Mouse (Mus musculus) layer of hippocampus, postnatal 36 days (tissue): Measurements from ENCODE around the gene Ino80. TPM values are rescaled to one million over a fixed set of nuclear protein-coding genes. Genes with fewer than 3 reads are reported as not detected.
"Not testable (repeated sequence)": the region's sequence is repeated elsewhere in the genome, so short reads cannot be mapped to it uniquely, and the experiment has no call there.

Source experiments
- DNase-seq, 2 experiments: peaks; one replicate each; pipeline ENCODE4 v3.0.0; 2022
- total RNA-seq, 2 experiments: library from RNA; stranded (reverse); gene quantifications; 2 replicates each; pipeline ENCODE4 v1.2.3; 2021

Ino80 gene
- total RNA-seq = 10 to 100 TPM; 18.2 to 18.7 TPM

- DNase-seq = peak; percentile 98
These were observed at the start of gene Ino80 for GRCm38 (mm10) chr2:119477571-119478396. Gene Ino80, minus strand, starts transcription at chr2:119477687.

- no peak for DNase-seq
These were observed 47.9 kb upstream of the Ino80 start for GRCm38 (mm10) chr2:119525422-119525821.

DNA sequence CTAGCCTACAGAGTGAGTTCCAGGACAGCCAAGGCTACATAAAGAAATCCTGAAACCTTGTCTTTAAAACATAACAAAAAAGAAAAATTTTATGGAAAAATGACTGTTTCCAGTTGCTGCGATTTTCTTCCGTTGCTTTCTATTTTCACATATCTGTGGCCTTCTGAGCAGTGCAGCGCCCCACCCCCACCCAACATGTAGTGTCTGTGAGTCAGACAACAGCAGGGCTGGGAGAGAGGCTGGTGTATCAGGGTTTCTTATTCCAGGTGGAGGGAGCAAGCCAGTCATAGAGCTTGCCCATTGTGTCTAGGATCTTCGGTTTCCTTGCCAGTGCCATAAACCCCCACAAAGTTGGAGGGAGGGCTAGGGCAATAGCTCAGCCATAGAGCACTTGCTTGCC, 46.3 kb upstream of the Ino80 start:
- DNase-seq = no peak

GRCm38 (mm10) chr2:119520550-119520949, 43.1 kb upstream of the Ino80 start:
- DNase-seq = peak in 1 of 2 experiments; percentile 4

- DNase-seq = no peak
These were observed 39.3 kb upstream of the Ino80 start for GRCm38 (mm10) chr2:119516811-119517210.

GRCm38 (mm10) chr2:119514026-119514522, 36.6 kb upstream of the Ino80 start:
- no peak for DNase-seq

- DNase-seq = no peak
These were observed 34.8 kb upstream of the Ino80 start for GRCm38 (mm10) chr2:119512292-119512691.

GRCm38 (mm10) chr2:119510856-119511255, 33.4 kb upstream of the Ino80 start:
- no peak for DNase-seq

- DNase-seq = not testable (repeated sequence)
These were observed 31.0 kb upstream of the Ino80 start for GRCm38 (mm10) chr2:119508518-119508917.

- DNase-seq = no peak
These were observed 29.6 kb upstream of the Ino80 start for GRCm38 (mm10) chr2:119507108-119507507.

DNA sequence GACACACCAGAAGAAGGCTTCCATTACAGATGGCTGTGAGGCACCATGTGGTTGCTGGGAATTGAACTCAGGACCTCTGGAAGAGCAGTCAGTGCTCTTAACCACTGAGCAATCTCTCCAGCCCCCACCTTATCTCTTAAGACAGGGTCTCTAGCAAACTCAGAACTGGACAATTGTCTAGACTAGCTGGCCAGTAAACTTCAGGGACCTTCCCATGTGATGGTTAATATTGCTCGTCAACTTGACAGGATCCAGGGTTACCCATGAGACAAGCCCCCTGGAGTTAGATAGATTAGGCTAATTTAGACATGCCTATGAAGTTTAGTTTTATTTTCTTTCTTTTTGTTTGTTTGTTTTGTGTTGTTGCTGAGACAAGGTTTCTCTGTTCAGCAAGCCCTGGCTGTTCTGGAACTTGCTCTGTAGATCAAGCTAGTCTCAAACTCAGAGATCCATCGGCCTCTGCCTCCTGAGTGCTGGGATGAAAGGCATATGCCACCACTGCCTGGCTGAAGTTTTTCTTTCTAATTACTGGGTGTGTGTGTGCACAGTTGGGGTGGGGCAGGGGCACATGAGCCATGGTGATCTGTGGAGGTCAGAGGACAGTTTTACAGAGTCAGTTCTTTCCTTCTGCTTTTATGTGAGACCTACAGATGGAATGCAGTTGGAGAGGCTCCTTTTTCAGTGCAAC, 23.6 kb upstream of the Ino80 start:
- DNase-seq = no peak

- DNase-seq = no peak
These were observed 21.4 kb upstream of the Ino80 start for GRCm38 (mm10) chr2:119498859-119499258.

- DNase-seq = no peak
These were observed 18.6 kb upstream of the Ino80 start for GRCm38 (mm10) chr2:119496082-119496481.

DNA sequence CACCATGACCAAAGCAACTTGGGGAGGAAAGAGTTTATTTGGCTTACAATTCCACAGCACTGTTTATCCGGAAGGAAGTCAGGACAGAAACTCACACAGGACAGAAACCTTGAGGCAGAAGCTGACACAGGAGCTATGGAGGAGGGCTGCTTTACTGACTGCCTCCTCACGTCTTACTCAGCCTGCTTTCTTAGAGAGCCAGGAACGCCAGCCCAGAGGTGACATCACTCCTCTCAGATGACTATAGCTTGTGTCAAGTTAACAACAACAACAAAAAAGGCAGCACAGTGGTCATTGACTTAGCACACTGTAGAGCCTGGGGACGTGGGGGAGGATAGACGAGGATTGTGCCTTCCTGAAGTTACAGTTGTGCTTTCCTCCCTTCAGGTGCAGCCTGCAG, 14.5 kb upstream of the Ino80 start:
- no peak for DNase-seq

DNA sequence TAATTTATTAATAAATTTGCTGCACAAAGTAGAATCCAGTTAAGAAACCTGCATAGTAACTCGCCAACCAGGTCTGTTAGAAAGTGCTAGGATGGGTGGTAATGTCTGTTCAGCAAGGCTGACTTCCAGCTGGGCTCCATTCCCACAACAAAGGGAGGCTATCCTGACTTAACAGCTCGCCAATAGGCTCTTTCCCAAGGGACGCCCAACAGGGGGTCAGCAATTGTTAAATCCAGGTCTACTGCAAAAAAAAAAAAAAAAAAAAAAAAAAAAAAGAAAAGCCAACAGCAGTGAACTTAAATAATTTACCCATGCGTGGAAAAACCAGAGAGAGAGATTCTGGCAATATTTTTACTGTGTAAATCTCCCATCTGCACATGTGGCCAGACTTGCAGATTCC, 9.0 kb upstream of the Ino80 start:
- DNase-seq = no peak

DNA sequence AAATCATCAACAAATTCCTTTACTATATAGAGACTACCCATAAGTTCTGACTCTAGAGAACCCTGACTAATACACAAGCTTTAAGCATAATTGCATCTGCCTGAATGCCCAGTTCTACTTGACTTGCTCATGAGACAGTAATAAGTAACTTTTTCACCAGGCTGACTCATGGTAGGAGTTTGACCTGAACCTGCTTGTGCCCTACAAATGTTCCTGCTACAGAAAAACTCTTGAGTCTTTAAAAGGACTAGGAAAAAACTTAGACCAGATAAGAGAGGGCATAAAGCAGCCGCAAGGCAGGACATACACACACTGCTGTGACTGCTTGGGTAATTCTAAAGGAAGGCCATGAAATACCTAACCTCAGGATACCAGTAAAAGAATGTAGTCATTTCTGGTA, 4.8 kb upstream of the Ino80 start:
- no peak for DNase-seq

GRCm38 (mm10) chr2:119478397-119478749, 886 bp upstream of the Ino80 start:
- DNase-seq = no peak

DNA sequence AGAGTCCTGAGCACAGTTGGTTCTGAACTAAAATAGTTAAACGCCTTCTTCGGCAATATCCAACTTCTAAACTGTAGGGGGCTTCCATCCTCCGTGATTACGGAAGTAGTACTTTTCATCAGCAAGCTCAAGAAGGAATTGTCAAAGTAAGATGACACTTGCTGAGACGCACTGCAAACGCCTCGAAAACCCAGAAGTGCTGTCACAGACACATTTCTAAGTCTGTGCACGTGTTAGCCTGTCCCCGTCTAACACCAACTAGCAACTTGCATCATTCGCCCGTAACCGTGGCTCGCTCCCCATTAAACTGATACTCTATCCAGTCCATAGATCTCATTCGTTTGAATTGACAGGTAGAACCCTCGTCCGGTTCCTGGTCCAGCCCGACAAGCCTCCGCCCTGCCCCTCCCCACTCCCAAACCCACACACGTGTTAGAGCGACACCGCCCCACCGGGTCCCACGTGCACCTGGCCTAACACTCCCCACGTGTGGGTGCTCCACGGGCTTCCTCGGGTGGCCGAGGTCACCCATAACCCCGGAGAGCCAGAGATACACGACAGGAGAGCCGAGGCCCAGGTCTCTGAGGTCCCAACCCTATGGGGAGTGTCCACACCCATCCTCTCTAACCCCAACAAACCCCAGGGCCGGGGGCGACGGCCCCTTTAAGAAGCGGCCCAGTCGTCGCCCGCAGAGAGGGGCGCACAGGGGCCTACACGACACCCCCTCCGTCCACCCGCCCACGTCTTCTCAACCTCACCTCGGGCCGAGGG, 681 bp downstream of the Ino80 start:
- peak; percentile 59 to 60 for DNase-seq

GRCm38 (mm10) chr2:119476166-119476565, 1.3 kb downstream of the Ino80 start:
- no peak for DNase-seq

GRCm38 (mm10) chr2:119463945-119464344, 13.5 kb downstream of the Ino80 start:
- no peak for DNase-seq

DNA sequence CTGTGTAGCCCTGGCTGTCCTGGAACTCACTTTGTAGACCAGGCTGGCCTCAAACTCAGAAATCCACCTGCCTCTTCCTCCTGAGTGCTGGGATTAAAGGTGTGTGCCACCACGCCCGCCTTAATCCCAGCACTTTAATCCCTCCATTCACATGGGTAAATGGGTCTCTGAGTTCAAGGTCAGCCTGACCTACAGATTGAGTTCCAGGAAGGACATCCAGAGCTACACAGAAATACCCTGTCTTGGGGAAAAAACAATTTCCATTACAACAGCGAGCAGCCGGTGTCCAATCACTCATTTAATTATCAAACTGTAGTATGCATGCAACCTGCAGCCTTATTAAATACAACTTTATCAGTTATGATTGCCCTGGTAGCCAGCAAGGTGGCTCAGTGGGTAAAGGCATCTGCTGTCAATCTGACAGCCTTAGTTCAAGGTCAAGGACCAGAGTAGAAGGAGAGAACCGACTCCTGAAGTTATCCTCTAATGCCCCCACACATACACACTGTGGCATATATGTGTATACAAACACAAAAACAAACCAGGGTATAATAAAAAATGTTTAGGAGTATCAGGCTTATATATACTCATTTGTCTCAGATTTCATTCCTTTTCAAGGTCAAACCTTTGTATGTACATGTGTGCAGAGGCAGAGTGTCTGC, 14.2 kb downstream of the Ino80 start:
- DNase-seq = no peak

- no peak for DNase-seq
These were observed 16.5 kb downstream of the Ino80 start for GRCm38 (mm10) chr2:119461028-119461427.
